Mouse (Mus musculus): ENCODE data around the gene Nhlrc1. TPM values are rescaled to one million over a fixed set of nuclear protein-coding genes. Genes with fewer than 3 reads are reported as not detected.

The Nhlrc1 gene
- total RNA-seq (2012; rRNA removed), result not detected in 2 replicates
- polyA plus RNA-seq (2012; ENCODE audit: insufficient read depth in 1 of 2, insufficient read length in 2 of 2, low read depth in 1 of 2, low replicate concordance in 2 of 2, missing spikeins in 1 of 2), result not detected

DNA sequence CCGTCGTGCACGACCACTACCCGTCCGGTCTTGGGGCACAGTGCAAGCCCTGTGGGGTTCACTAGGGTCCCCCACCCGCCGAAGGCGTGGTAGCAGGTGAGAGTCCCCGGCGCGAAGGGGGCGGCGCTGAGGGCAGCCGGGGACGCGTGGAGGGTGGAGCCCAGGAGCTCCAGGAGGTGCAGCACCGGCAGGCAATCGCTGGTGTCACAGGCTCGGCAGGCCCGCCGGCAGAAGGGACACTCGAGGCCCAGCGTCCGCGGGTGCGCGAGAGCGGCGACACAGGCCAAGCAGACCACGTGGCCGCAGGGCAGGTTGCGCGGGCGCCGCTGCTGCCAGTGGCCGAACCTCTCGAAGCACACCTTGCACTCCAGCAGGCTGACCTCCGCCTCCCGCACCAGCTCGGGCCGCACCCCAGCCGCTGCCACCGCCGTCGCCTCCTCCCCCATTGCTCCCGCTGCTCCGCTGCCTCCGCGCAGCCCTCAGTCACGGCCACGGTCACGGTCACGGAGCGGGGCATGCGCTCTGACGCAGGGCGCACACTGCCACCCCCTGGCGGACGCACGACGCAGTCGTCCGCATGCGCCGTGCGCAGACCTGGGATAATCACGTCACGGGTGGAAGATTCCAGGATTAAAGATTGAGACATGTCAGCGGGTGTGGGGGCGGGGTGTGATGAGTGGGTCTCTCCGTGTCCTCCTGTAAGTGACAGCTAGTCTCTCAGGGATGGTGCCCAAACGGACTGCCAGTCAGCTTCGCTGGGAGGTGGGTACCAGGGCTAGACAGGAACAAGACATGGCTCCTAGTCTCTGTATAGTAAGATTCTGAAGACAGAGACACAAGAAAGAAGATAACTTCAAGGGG, at the start of gene Nhlrc1:
Gene Nhlrc1 (minus strand): TSS at position 517 of the 861 bp plus-strand sequence.
- Histone ChIP-seq H3K36me3 (ENCODE audit: control insufficient read depth in 1 of 2, insufficient read depth in 2 of 2, low read length in 2 of 2) (no peaks in the 10 kb centered on the region), H3K27ac (ENCODE audit: control insufficient read depth, low read depth, low read length) (no peak within 1 kb of the TSS), H3K4me3 (ENCODE audit: control insufficient read depth in 1 of 2, insufficient read depth in 1 of 2, low read depth in 2 of 2, low read length in 2 of 2) (no peak within 1 kb of the TSS), H3K79me2 (ENCODE audit: control insufficient read depth, insufficient read depth, low read length, poor library complexity) (no peaks in the 10 kb centered on the region), H3K27me3 (ENCODE audit: control insufficient read depth in 1 of 2, insufficient read depth in 2 of 2, low read length in 2 of 2) (no peaks in the 10 kb centered on the region), H3K9me3 (replicated peaks; ENCODE audit: insufficient read depth, low read length) (no peaks in the 10 kb centered on the region), H3K9ac (ENCODE audit: control insufficient read depth, low read depth, low read length, poor library complexity, severe bottlenecking) (no peak within 1 kb of the TSS), H3K4me1 (ENCODE audit: control insufficient read depth in 1 of 2, insufficient read depth in 2 of 2, low read length in 2 of 2) (no peaks in the 10 kb centered on the region)
- DNase-seq (ENCODE audit: low read depth, low spot score), result peak; percentile 18
- TF ChIP-seq SMC3 (IDR thresholded peaks at IDR 0.05; ENCODE audit: low read depth, low read length), result peak; percentile 49
- TF ChIP-seq NRF1 (IDR thresholded peaks at IDR 0.05; ENCODE audit: insufficient read depth, low read depth, low read length, poor library complexity, severe bottlenecking), result peak; percentile 49
- TF ChIP-seq CTCF (IDR thresholded peaks at IDR 0.05 in 2 of 3, conservative IDR thresholded peaks at IDR 0.05 in 1 of 3; ENCODE audit: control insufficient read depth in 1 of 3, insufficient read depth in 1 of 3, low read depth in 2 of 3, low read length in 3 of 3, poor library complexity in 1 of 3, severe bottlenecking in 1 of 3), result peak in 2 of 3 experiments; percentile 38 to 47; a peak in 4 of 6 replicates
- TF ChIP-seq ZKSCAN1 (IDR thresholded peaks at IDR 0.05; ENCODE audit: low read depth, low read length), result no peak
- no peak for TF ChIP-seq MYC (IDR thresholded peaks at IDR 0.05; ENCODE audit: low read depth, low read length)
- no peak for TF ChIP-seq NELFE (IDR thresholded peaks at IDR 0.05; ENCODE audit: low read depth, low read length)
- TF ChIP-seq TBP (IDR thresholded peaks at IDR 0.05; ENCODE audit: low read depth, low read length), result no peak
- no peak for TF ChIP-seq EP300 (IDR thresholded peaks at IDR 0.05; ENCODE audit: low read depth in 1 of 2, low read length in 2 of 2)
- no peak for TF ChIP-seq KAT2A (conservative IDR thresholded peaks at IDR 0.05; ENCODE audit: low read depth, low read length)
- TF ChIP-seq TCF12 (IDR thresholded peaks at IDR 0.05; ENCODE audit: low read depth, low read length), result no peak
- TF ChIP-seq TAL1 (IDR thresholded peaks at IDR 0.05; ENCODE audit: low read length), result no peak
- no peak for TF ChIP-seq MAFK (IDR thresholded peaks at IDR 0.05; ENCODE audit: borderline replicate concordance, low read depth, low read length)

DNA sequence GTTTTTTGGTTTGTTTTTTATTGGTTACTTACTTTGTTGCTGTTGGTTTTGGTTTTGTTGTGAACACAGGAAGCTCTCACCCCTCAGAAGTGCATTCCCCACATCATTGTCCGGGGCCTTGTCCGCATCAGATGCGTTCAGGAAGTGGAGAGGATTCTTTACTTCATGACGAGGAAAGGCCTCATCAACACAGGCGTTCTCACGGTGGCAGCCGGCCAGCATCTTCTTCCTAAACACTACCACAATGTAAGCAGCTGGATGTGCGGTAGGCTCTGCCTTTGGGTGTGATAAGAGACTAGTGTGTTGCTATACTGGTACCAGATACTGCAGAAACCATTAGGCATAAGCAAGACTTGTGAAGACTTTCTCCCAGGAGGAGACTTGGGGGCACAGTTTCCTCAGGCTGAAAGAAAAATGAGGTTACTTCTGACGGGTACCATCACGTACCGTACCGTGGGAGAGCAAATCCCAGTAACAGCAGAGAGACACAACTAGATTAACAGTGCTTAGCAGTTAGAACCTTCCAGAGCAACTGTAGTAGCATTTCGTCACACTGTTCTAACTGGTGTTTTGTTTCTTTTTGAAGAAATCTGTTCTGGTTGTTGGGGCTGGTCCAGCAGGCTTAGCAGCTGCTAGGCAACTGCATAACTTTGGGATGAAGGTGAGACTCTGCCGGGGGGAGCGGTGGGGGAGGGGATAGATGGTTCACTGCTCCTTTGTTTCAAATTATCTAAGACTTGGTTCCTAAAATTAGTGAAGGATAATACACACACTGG, 49.5 kb upstream of the Nhlrc1 start:
- no peaks in the 10 kb centered on the region for H3K79me2 ChIP-seq (ENCODE audit: control insufficient read depth, insufficient read depth, low read length, poor library complexity)
- no peak for TF ChIP-seq USF2 (IDR thresholded peaks at IDR 0.05; ENCODE audit: borderline replicate concordance in 1 of 2, insufficient read depth in 1 of 2, low read depth in 1 of 2, low read length in 2 of 2)
- TF ChIP-seq MXI1 (IDR thresholded peaks at IDR 0.05; ENCODE audit: low read depth, low read length), result no peak
- TF ChIP-seq JUND (IDR thresholded peaks at IDR 0.05; ENCODE audit: low read depth, low read length), result no peak
- TF ChIP-seq E2F4 (IDR thresholded peaks at IDR 0.05; ENCODE audit: borderline replicate concordance, low read depth, low read length), result no peak
- TF ChIP-seq CHD2 (IDR thresholded peaks at IDR 0.05; ENCODE audit: low read length), result no peak
- TF ChIP-seq MAFK (IDR thresholded peaks at IDR 0.05; ENCODE audit: borderline replicate concordance, low read depth, low read length), result no peak
- no peak for TF ChIP-seq RCOR1 (IDR thresholded peaks at IDR 0.05; ENCODE audit: low read depth, low read length)
- no peak for TF ChIP-seq GATA1 (IDR thresholded peaks at IDR 0.05; ENCODE audit: low read depth, low read length)
- no peak for TF ChIP-seq GABPA (IDR thresholded peaks at IDR 0.05; ENCODE audit: low read depth, low read length)
- no peak for TF ChIP-seq ETS1 (IDR thresholded peaks at IDR 0.05; ENCODE audit: low read depth, low read length)
- no peak for TF ChIP-seq MAZ (IDR thresholded peaks at IDR 0.05; ENCODE audit: low read depth, low read length)
- no peak for TF ChIP-seq SMC3 (IDR thresholded peaks at IDR 0.05; ENCODE audit: low read depth, low read length)
- no peak for TF ChIP-seq POLR2A (IDR thresholded peaks at IDR 0.05; ENCODE audit: control insufficient read depth in 1 of 2, insufficient read depth in 1 of 2, low read depth in 1 of 2, low read length in 2 of 2, poor library complexity in 1 of 2)
- TF ChIP-seq MAX (IDR thresholded peaks at IDR 0.05; ENCODE audit: low read length), result no peak
- no peak for TF ChIP-seq RAD21 (IDR thresholded peaks at IDR 0.05; ENCODE audit: low read depth, low read length)
- no peak for TF ChIP-seq NRF1 (IDR thresholded peaks at IDR 0.05; ENCODE audit: insufficient read depth, low read depth, low read length, poor library complexity, severe bottlenecking)
- no peak for TF ChIP-seq CHD1 (IDR thresholded peaks at IDR 0.05; ENCODE audit: low read depth, low read length)
- no peak overlapping the region for H3K4me3 ChIP-seq (ENCODE audit: control insufficient read depth in 1 of 2, insufficient read depth in 1 of 2, low read depth in 2 of 2, low read length in 2 of 2)
- no peak for DNase-seq (ENCODE audit: low read depth, low spot score)
- H3K27me3 ChIP-seq (ENCODE audit: control insufficient read depth in 1 of 2, insufficient read depth in 2 of 2, low read length in 2 of 2), result no peaks in the 10 kb centered on the region
- H3K36me3 ChIP-seq (ENCODE audit: control insufficient read depth in 1 of 2, insufficient read depth in 2 of 2, low read length in 2 of 2), result no peaks in the 10 kb centered on the region; a peak in 1 of 4 replicates
- no peak overlapping the region for H3K9ac ChIP-seq (ENCODE audit: control insufficient read depth, low read depth, low read length, poor library complexity, severe bottlenecking)
- H3K9me3 ChIP-seq (replicated peaks; ENCODE audit: insufficient read depth, low read length), result no peaks in the 10 kb centered on the region
- no peak overlapping the region for H3K27ac ChIP-seq (ENCODE audit: control insufficient read depth, low read depth, low read length)
- H3K4me1 ChIP-seq (ENCODE audit: control insufficient read depth in 1 of 2, insufficient read depth in 2 of 2, low read length in 2 of 2), result no peaks in the 10 kb centered on the region

Data from MEL (cell line).